Mouse (Mus musculus) lung, embryonic 14.5 days (tissue): Measurements from ENCODE around the gene Rcor2. TPM values are rescaled to one million over a fixed set of nuclear protein-coding genes. Genes with fewer than 3 reads are reported as not detected.
A peak's percentile ranks its signal among the peaks of the same experiment; 100 is the strongest.

Source experiments
- ATAC-seq: fragments of 200-750 bp; cut with Nextera tagmentation; 2 replicates; pipeline ENCODE4 v1.8.0; 2017; ENCODE audit warnings: mild to moderate bottlenecking, moderate TSS enrichment, moderate library complexity; ENCODE audit not compliant: insufficient read depth
- DNase-seq: peaks from one replicate; pipeline ENCODE4 v3.0.0-alpha.2; 2015
- H3K27ac ChIP-seq: fragments of 300-500 bp; sonication (generic); 2 replicates; pipeline ENCODE4 v1.5.1; 2014; ENCODE audit warnings: low read depth, mild to moderate bottlenecking, moderate library complexity
- H3K27me3 ChIP-seq: fragments of 300-500 bp; sonication (generic); 2 replicates; pipeline ENCODE4 v1.6.1; 2014; ENCODE audit warnings: low read length, control low read depth; ENCODE audit not compliant: insufficient read depth
- H3K36me3 ChIP-seq: fragments of 300-500 bp; sonication (generic); 2 replicates; pipeline ENCODE4 v1.6.1; 2014; ENCODE audit warnings: control low read depth; ENCODE audit not compliant: insufficient read depth
- H3K4me1 ChIP-seq: fragments of 300-500 bp; sonication (generic); 2 replicates; pipeline ENCODE4 v1.6.1; 2014; ENCODE audit warnings: antibody characterized with exemption, control low read depth; ENCODE audit not compliant: insufficient read depth
- H3K4me2 ChIP-seq: fragments of 300-500 bp; sonication (generic); 2 replicates; pipeline ENCODE4 v1.6.1; 2014; ENCODE audit warnings: mild to moderate bottlenecking
- H3K4me3 ChIP-seq: fragments of 300-500 bp; sonication (generic); 2 replicates; pipeline ENCODE4 v1.5.1; 2014; ENCODE audit warnings: low read depth, low read length
- H3K9ac ChIP-seq: fragments of 300-500 bp; sonication (generic); 2 replicates; pipeline ENCODE4 v1.6.1; 2014
- H3K9me3 ChIP-seq: fragments of 300-500 bp; sonication (generic); 2 replicates; pipeline ENCODE4 v1.6.1; 2016; ENCODE audit warnings: low read depth, low read length, control low read depth
- CTCF ChIP-seq: IDR thresholded peaks from 2 replicates; pipeline ENCODE4 v1.5.1; 2016; ENCODE audit warnings: antibody characterized with exemption, low read depth
- WGBS: fragments of 180-500 bp; shearing (Covaris S2); extraction: QIAGEN DNeasy Blood & Tissue Kit; methylation state at CpG from one replicate; pipeline ENCODE4 v1.1.7; 2014; 5-methylcytosine and 5-hydroxymethylcytosine counted together
- polyA plus RNA-seq: library from polyadenylated mRNA; unstranded; fragments of >200 nt; fragmentation: Nextera tagmentation; extraction: Ambion mirVana; gene quantifications from 2 replicates; pipeline ENCODE4 v1.2.1, GENCODE M21; 2014

Rcor2 gene
- polyA plus RNA-seq, 1 experiment from 2014 or later, result 7.9 TPM

DNA sequence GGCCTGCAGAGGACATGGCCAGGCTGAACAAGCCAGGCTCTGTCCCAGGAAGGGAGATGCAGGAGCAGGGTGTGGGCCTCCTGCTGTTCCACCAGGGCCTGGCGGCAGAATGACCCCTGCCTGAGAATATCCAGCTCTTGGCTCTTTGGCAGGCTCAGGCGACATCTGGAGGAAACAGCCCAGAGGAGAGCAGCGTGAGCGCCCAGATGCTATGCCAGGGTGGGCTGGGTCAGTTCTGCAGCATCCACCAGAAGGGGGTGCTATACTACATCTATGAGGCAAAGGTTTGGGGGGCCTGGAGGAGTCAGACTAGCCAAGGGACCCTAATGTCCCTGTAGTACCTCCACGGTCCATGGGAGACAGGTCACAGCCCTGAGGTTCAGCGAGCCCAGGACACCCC, 12.0 kb downstream of the Rcor2 start:
- 38% methylated on average over 6 of the region's 6 CpGs for WGBS
- peak; percentile 76 for TF ChIP-seq CTCF
- Histone ChIP-seq H3K27me3 (no peaks in the 10 kb centered on the region), H3K4me3 (no peak overlapping the region), H3K4me2 (no peak overlapping the region), H3K27ac (no peak overlapping the region), H3K4me1 (no peaks in the 10 kb centered on the region), H3K9me3 (no peaks in the 10 kb centered on the region), H3K36me3 (peaks cover 98% of the 10 kb centered on the region), H3K9ac (no peak overlapping the region)
- ATAC-seq, result peak; percentile 33
- DNase-seq, result peak; percentile 86

DNA sequence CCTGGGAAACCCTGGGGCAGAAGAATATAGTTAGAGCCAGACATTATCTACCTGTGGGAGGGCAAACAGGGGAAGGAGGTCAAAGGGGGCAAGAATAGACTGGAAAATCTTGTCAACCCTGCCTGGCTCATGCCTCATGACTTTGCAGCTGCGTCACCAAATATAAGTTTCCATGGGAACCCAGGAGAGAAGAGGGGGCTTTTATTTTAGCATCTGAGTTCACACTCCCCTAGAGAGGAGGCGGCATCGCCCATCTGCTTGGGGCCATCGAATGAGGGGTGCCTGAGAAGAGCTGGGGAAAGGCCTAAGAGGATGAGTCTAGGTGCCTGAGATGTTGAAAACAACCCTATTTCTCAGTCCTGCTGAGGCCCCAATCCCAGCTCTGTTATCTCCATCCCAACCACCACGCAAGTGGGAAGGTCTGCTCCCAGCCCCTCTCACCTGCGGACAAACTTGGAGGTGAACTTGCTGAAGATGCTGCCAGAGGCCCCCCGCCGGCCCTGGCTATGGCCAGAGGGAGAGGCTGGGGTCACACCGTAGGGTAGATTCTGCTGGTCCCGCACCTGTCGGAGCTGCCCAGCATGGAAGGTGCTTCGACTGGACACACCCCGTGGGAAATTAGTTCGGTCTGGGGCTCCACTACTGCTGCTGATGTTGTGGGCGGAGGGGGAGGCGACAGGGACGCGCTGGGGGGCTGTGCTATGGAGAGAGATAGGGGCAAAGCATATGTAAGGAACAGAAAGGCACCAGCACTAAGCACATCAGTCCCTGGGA, 13.6 kb downstream of the Rcor2 start:
- H3K36me3 ChIP-seq, result peaks cover 98% of the 10 kb centered on the region
- no peak overlapping the region for H3K4me2 ChIP-seq
- DNase-seq (no peak), ATAC-seq (no peak)
- 84% methylated on average over 18 of the region's 18 CpGs for WGBS
- TF ChIP-seq CTCF, result no peak
- H3K9me3 ChIP-seq, result no peaks in the 10 kb centered on the region
- H3K4me3 ChIP-seq, result no peak overlapping the region
- no peaks in the 10 kb centered on the region for H3K4me1 ChIP-seq
- H3K27me3 ChIP-seq, result no peaks in the 10 kb centered on the region
- no peak overlapping the region for H3K27ac ChIP-seq
- no peak overlapping the region for H3K9ac ChIP-seq

DNA sequence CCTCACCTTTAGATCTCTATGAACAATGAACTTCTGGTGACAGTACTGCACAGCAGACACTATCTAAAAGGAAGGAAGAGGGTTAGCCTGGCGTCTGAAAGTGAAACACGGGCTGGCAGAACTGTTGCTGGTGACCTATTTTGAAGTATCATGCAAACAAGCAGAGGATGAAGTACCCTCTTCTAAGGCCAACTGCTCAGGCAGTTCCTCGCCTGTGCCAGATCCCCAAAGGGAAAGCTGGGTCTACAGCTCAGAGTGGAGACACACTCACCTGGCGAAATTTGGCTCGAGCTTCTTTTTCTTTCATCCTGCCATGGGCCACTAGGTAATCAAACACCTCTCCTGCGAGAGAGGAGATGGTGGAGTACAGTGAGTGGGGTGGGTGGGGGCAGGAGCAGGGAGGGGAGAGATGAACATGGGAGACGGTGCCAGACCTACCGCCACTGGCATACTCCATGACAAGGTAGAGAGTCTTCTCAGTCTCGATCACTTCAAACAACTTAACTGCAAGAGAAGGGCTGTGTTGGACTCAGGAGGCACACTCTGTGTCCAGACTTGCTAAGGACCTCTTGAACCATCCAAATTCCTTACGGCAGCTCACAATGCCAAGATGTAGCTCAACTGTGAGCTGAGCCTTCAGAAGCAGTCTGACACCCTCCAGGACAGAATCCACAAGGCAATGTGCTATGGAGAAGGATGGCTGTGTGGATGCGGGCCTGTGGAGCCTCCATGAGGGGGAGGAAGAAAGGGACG, 19.6 kb downstream of the Rcor2 start:
- Histone ChIP-seq H3K4me1 (no peaks in the 10 kb centered on the region), H3K4me2 (no peak overlapping the region), H3K9ac (no peak overlapping the region), H3K4me3 (no peak overlapping the region), H3K27ac (no peak overlapping the region), H3K9me3 (no peaks in the 10 kb centered on the region), H3K27me3 (no peaks in the 10 kb centered on the region), H3K36me3 (peaks cover 65% of the 10 kb centered on the region)
- no peak for TF ChIP-seq CTCF
- no peak for DNase-seq
- WGBS, result 73% methylated on average over 12 of the region's 12 CpGs
- ATAC-seq, result no peak

DNA sequence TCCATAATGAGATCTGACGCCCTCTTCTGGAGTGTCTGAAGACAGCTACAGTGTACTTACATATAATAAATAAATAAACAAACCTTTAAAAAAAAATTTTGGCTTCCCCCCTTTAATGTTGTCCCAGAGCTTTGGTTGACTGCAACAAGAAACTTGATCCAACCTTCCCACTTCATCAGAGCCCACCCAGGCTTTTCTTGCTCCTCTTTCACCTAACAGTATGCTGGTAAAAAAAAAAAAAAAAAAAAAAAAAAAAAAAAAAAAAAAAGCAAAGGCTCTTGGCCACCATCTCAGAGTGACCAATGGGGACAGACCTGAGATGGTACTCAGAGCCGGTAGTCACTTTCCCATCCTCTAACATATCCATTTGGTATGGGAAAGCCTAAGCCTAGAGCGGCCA, 21.2 kb downstream of the Rcor2 start:
- Histone ChIP-seq H3K4me3 (no peak overlapping the region), H3K4me2 (no peak overlapping the region), H3K9me3 (no peaks in the 10 kb centered on the region), H3K4me1 (0 out of 2 replicates have a peak, but pooled peaks cover under 1% of the 10 kb centered on the region), H3K9ac (no peak overlapping the region), H3K27ac (no peak overlapping the region), H3K36me3 (peaks cover 50% of the 10 kb centered on the region), H3K27me3 (no peaks in the 10 kb centered on the region)
- 85% methylated on average over 3 of the region's 3 CpGs for WGBS
- no peak for TF ChIP-seq CTCF
- no peak for ATAC-seq
- no peak for DNase-seq

- peaks cover 35% of the 10 kb centered on the region for H3K36me3 ChIP-seq
- no peak for TF ChIP-seq CTCF
- H3K27me3 ChIP-seq, result no peaks in the 10 kb centered on the region
- WGBS, result 18% methylated on average over 2 of the region's 2 CpGs
- H3K9ac ChIP-seq, result no peak overlapping the region
- ATAC-seq (no peak), DNase-seq (no peak)
- no peaks in the 10 kb centered on the region for H3K9me3 ChIP-seq
- H3K4me1 ChIP-seq, result peaks cover 11% of the 10 kb centered on the region; the same call in 1 of the 2 replicates
- H3K4me2 ChIP-seq, result no peak overlapping the region
- no peak overlapping the region for H3K4me3 ChIP-seq
- H3K27ac ChIP-seq, result no peak overlapping the region
Measured at GRCm38 (mm10) chr19:7289767-7290166, 22.6 kb downstream of the Rcor2 start.

DNA sequence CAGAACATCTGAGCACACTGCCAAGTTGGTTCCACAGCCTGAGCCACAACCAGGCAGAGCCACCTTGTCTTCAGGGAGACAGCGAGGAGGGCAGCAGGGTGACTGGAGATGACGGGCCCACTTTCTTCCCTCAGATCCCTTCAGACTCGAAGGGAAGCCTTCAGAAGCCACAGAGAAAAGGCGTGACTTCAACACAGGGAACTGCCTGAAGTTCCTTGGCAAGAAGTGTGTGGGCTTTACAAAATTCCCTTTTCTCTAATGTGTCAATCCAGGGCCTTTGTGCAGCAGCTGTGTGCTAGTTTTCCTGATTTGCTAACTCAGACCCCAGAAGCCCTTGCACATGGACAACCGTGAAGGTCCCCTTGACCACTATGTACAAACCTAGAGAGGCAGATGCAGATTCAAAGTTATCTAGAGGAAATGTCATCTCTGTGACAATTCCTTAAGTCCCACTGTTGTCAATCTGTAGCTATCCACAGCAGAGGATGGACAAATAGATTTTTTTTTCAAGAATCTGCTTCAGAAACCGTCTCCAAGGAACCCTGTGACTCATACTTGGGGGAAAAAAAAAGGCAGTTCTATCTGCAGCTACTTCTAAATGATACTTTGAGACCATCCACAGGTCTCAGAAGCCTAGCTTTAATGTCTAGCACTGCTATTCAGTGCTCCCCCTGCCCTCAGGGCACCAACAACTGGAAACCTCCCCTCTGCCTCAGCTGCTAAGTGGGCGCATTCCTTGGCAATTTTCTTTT, 25.0 kb downstream of the Rcor2 start:
- H3K4me3 ChIP-seq, result no peak overlapping the region
- DNase-seq (no peak), ATAC-seq (no peak)
- H3K36me3 ChIP-seq, result peaks cover 11% of the 10 kb centered on the region; the same call in 1 of the 2 replicates
- H3K4me1 ChIP-seq, result peaks cover 18% of the 10 kb centered on the region; the same call in 1 of the 2 replicates
- H3K9me3 ChIP-seq, result no peaks in the 10 kb centered on the region
- H3K9ac ChIP-seq, result no peak overlapping the region
- H3K4me2 ChIP-seq, result no peak overlapping the region
- H3K27ac ChIP-seq, result no peak overlapping the region
- TF ChIP-seq CTCF, result no peak
- WGBS, result 77% methylated on average over 7 of the region's 7 CpGs
- H3K27me3 ChIP-seq, result no peaks in the 10 kb centered on the region
